In the genomic region with DNA sequence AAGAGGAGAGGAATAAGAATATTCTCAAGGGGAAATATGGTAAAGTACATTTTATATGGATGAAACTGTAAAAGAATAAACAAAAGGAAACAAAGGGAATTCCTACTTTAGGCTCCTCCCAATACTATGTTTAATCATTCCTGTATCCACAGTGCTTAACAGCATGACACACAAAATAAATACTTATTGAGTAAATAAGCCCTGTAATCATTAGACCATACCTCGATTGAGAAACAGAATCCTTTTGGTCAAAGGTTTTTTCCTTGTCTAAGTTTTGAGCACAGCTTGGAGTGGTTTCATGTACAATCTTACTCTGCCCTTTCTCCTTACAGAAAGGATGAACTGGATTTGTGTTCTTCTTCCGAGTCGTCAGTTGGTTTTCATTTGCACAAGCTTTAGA, we compare ENCODE assay signal across 22 mouse cellular contexts. TPM values are rescaled to one million over a fixed set of nuclear protein-coding genes. Genes with fewer than 3 reads are reported as not detected.
"Had no signal": no experiment of that assay in that cellular context is flagged by ENCODE, and none has a peak within 500 bp of the region (broad histone marks: within the 10 kb centered on the region; RNA-seq: fewer than 3 reads in every experiment).

No protein-coding gene starts in this region.

- H3K27me3 ChIP-seq: liver, embryonic 13.5 days; liver, embryonic 15.5 days; lung, embryonic 15.5 days; midbrain, embryonic 13.5 days; midbrain, embryonic 15.5 days; neural tube, embryonic 12.5 days had no signal

- H3K9me3 ChIP-seq: liver, embryonic 13.5 days; liver, embryonic 15.5 days; lung, embryonic 15.5 days; midbrain, embryonic 13.5 days; midbrain, embryonic 15.5 days; neural tube, embryonic 12.5 days had no signal

- ATAC-seq: midbrain, embryonic 13.5 days; midbrain, embryonic 15.5 days had no signal

- H3K36me3 ChIP-seq: liver, embryonic 13.5 days; liver, embryonic 15.5 days; lung, embryonic 15.5 days; midbrain, embryonic 13.5 days; midbrain, embryonic 15.5 days; neural tube, embryonic 12.5 days had no signal

- H3K4me1 ChIP-seq: liver, embryonic 13.5 days; liver, embryonic 15.5 days; lung, embryonic 15.5 days; megakaryocyte, embryonic 14.5 days; midbrain, embryonic 13.5 days; midbrain, embryonic 15.5 days; neural tube, embryonic 12.5 days had no signal

- H3K9ac ChIP-seq: liver, embryonic 13.5 days; liver, embryonic 15.5 days; lung, embryonic 15.5 days; midbrain, embryonic 13.5 days; midbrain, embryonic 15.5 days; neural tube, embryonic 12.5 days had no signal

- DNase-seq: liver, embryonic 13.5 days; lung, adult 2 months; lung, postnatal 10 days; retina, postnatal 1 day; right cerebral cortex, adult 18-20 months; right cerebral cortex, postnatal 25 days; right cerebral cortex, postnatal 4 days; spleen, adult 18-20 months; thymus, adult 18-20 months; thymus, postnatal 14 days; thymus, postnatal 36 days had no signal

- H3K4me2 ChIP-seq: liver, embryonic 13.5 days; liver, embryonic 15.5 days; lung, embryonic 15.5 days; midbrain, embryonic 11.5 days; midbrain, embryonic 13.5 days; midbrain, embryonic 15.5 days; neural tube, embryonic 12.5 days had no signal

- H3K4me3 ChIP-seq: liver, embryonic 13.5 days; liver, embryonic 15.5 days; lung, embryonic 15.5 days; megakaryocyte, embryonic 14.5 days; midbrain, embryonic 13.5 days; midbrain, embryonic 15.5 days; neural tube, embryonic 12.5 days had no signal

- H3K27ac ChIP-seq: liver, embryonic 13.5 days; liver, embryonic 15.5 days; lung, embryonic 15.5 days; macrophage; midbrain, embryonic 13.5 days; midbrain, embryonic 15.5 days; neural tube, embryonic 12.5 days had no signal

RNA-seq across cellular contexts. Expression of a gene that starts 37.2 kb away (rescaled TPM):
- total RNA-seq: megakaryocyte progenitor cell, adult 5-6 weeks; monocyte, adult 5-6 weeks had no signal
- polyA plus RNA-seq: liver, embryonic 15.5 days; macrophage; small intestine, adult 2 months had no signal
